Mouse (Mus musculus) MEL (cell line): ENCODE results near the gene Cfap43. TPM values are rescaled to one million over a fixed set of nuclear protein-coding genes. Genes with fewer than 3 reads are reported as not detected.

Experiments used
- DNase-seq: peaks from one replicate; pipeline ENCODE4 v3.0.0; 2011; ENCODE audit warnings: low read depth, low spot score
- H3K27ac ChIP-seq: 2 replicates; pipeline ENCODE4 v1.5.1; 2012; ENCODE audit warnings: low read depth, mild to moderate bottlenecking, control low read depth, low read length, moderate library complexity; ENCODE audit not compliant: control insufficient read depth
- H3K27me3 ChIP-seq, 2 experiments: fragments of 150-350 bp in 1 of 2; sonication (generic) in 1 of 2; 2 replicates each; pipeline ENCODE4 v1.6.1; 2012; ENCODE audit warnings: low read length in 2 of 2, mild to moderate bottlenecking in 2 of 2, improper control_type of control experiment in 1 of 2, moderate library complexity in 1 of 2; ENCODE audit not compliant: insufficient read depth in 2 of 2, control insufficient read depth in 1 of 2
- H3K36me3 ChIP-seq, 2 experiments: 2 replicates each; pipeline ENCODE4 v1.6.1; 2012 to 2014; ENCODE audit warnings: low read length in 2 of 2, improper control_type of control experiment in 1 of 2, inconsistent platforms in 1 of 2, mild to moderate bottlenecking in 1 of 2; ENCODE audit not compliant: insufficient read depth in 2 of 2, control insufficient read depth in 1 of 2
- H3K4me1 ChIP-seq, 2 experiments: fragments of 150-350 bp in 1 of 2; sonication (generic) in 1 of 2; 2 replicates each; pipeline ENCODE4 v1.6.1; 2012; ENCODE audit warnings: low read length in 2 of 2, improper control_type of control experiment in 1 of 2, mild to moderate bottlenecking in 1 of 2; ENCODE audit not compliant: insufficient read depth in 2 of 2, control insufficient read depth in 1 of 2
- H3K4me3 ChIP-seq, 2 experiments: fragments of 150-350 bp in 1 of 2; sonication (generic) in 1 of 2; 2 replicates each; pipeline ENCODE4 v1.5.1; 2012; ENCODE audit warnings: low read depth in 2 of 2, low read length in 2 of 2, mild to moderate bottlenecking in 2 of 2, moderate library complexity in 2 of 2, control low read depth in 1 of 2, improper control_type of control experiment in 1 of 2; ENCODE audit not compliant: control insufficient read depth in 1 of 2, insufficient read depth in 1 of 2
- H3K79me2 ChIP-seq: 2 replicates; pipeline ENCODE4 v1.6.1; 2012; ENCODE audit warnings: mild to moderate bottlenecking, low read length, moderate library complexity; ENCODE audit not compliant: control insufficient read depth, poor library complexity, insufficient read depth
- H3K9ac ChIP-seq: 2 replicates; pipeline ENCODE4 v1.6.1; 2012; ENCODE audit warnings: low read depth, mild to moderate bottlenecking, control low read depth, low read length, moderate library complexity; ENCODE audit not compliant: control insufficient read depth, poor library complexity, severe bottlenecking
- H3K9me3 ChIP-seq: fragments of 150-350 bp; sonication (generic); replicated peaks from 2 replicates; pipeline ENCODE4 v1.6.1; 2012; ENCODE audit warnings: mild to moderate bottlenecking, low read length, improper control_type of control experiment, moderate library complexity; ENCODE audit not compliant: insufficient read depth
- BHLHE40 ChIP-seq: IDR thresholded peaks from 2 replicates; pipeline ENCODE4 v1.6.1; 2012; ENCODE audit warnings: low read depth, mild to moderate bottlenecking, inconsistent platforms, low read length, improper control_type of control experiment, borderline replicate concordance
- CHD1 ChIP-seq: IDR thresholded peaks from 2 replicates; pipeline ENCODE4 v1.6.1; 2012; ENCODE audit warnings: low read depth, mild to moderate bottlenecking, inconsistent platforms, low read length, improper control_type of control experiment
- CTCF ChIP-seq, 3 experiments: IDR thresholded peaks in 2 of 3; conservative IDR thresholded peaks in 1 of 3; 2 replicates each; pipeline ENCODE4 v1.5.1; 2011 to 2012; ENCODE audit warnings: low read length in 3 of 3, low read depth in 2 of 3, mild to moderate bottlenecking in 2 of 3, improper control_type of control experiment in 1 of 3, inconsistent platforms in 1 of 3, mixed read lengths in 1 of 3, moderate library complexity in 1 of 3; ENCODE audit not compliant: control insufficient read depth in 1 of 3, insufficient read depth in 1 of 3, poor library complexity in 1 of 3, severe bottlenecking in 1 of 3
- E2F4 ChIP-seq: IDR thresholded peaks from 2 replicates; pipeline ENCODE4 v1.6.1; 2011; ENCODE audit warnings: low read depth, low read length, improper control_type of control experiment, borderline replicate concordance
- EP300 ChIP-seq, 2 experiments: IDR thresholded peaks; 2 replicates each; pipeline ENCODE4 v1.6.1; 2011; ENCODE audit warnings: improper control_type of control experiment in 2 of 2, low read length in 2 of 2, low read depth in 1 of 2, mild to moderate bottlenecking in 1 of 2
- ETS1 ChIP-seq: IDR thresholded peaks from 2 replicates; pipeline ENCODE4 v1.6.1; 2012; ENCODE audit warnings: low read depth, mild to moderate bottlenecking, inconsistent platforms, low read length, improper control_type of control experiment, moderate library complexity
- GATA1 ChIP-seq: IDR thresholded peaks from 2 replicates; pipeline ENCODE4 v1.6.1; 2011; ENCODE audit warnings: low read depth, low read length, improper control_type of control experiment
- HCFC1 ChIP-seq: IDR thresholded peaks from 2 replicates; pipeline ENCODE4 v1.6.1; 2012; ENCODE audit warnings: low read depth, mild to moderate bottlenecking, inconsistent platforms, low read length, improper control_type of control experiment, moderate library complexity
- MAFK ChIP-seq: IDR thresholded peaks from 2 replicates; pipeline ENCODE4 v1.6.1; 2011; ENCODE audit warnings: low read depth, mild to moderate bottlenecking, low read length, improper control_type of control experiment, borderline replicate concordance
- MAZ ChIP-seq: IDR thresholded peaks from 2 replicates; pipeline ENCODE4 v1.6.1; 2012; ENCODE audit warnings: low read depth, mild to moderate bottlenecking, inconsistent platforms, low read length, improper control_type of control experiment
- MEF2A ChIP-seq: IDR thresholded peaks from 2 replicates; pipeline ENCODE4 v1.6.1; 2014; ENCODE audit warnings: low read depth, mild to moderate bottlenecking, inconsistent platforms, low read length, improper control_type of control experiment; ENCODE audit not compliant: poor library complexity, insufficient replicate concordance, severe bottlenecking; ENCODE audit errors: extremely low read depth
- MYB ChIP-seq: IDR thresholded peaks from 2 replicates; pipeline ENCODE4 v1.6.1; 2011; ENCODE audit warnings: mild to moderate bottlenecking, low read depth, low read length, improper control_type of control experiment
- MYC ChIP-seq: IDR thresholded peaks from 2 replicates; pipeline ENCODE4 v1.6.1; 2011; ENCODE audit warnings: low read depth, mild to moderate bottlenecking, low read length, improper control_type of control experiment, moderate library complexity
- NELFE ChIP-seq: IDR thresholded peaks from 2 replicates; pipeline ENCODE4 v1.6.1; 2011; ENCODE audit warnings: low read depth, low read length, improper control_type of control experiment
- POLR2AphosphoS2 ChIP-seq: IDR thresholded peaks from 2 replicates; pipeline ENCODE4 v1.6.1; 2011; ENCODE audit warnings: low read length, improper control_type of control experiment
- SMC3 ChIP-seq: IDR thresholded peaks from 2 replicates; pipeline ENCODE4 v1.6.1; 2011; ENCODE audit warnings: low read depth, low read length, improper control_type of control experiment
- TBP ChIP-seq: IDR thresholded peaks from 2 replicates; pipeline ENCODE4 v1.8.0; 2011; ENCODE audit warnings: low read depth, low read length, improper control_type of control experiment
- USF2 ChIP-seq, 2 experiments: IDR thresholded peaks; 2 replicates each; pipeline ENCODE4 v1.6.1; 2011 to 2012; ENCODE audit warnings: improper control_type of control experiment in 2 of 2, low read length in 2 of 2, borderline replicate concordance in 1 of 2, inconsistent platforms in 1 of 2, low read depth in 1 of 2, mild to moderate bottlenecking in 1 of 2; ENCODE audit not compliant: insufficient read depth in 1 of 2
- ZC3H11A ChIP-seq: IDR thresholded peaks from 2 replicates; pipeline ENCODE4 v1.6.1; 2012; ENCODE audit warnings: low read depth, mild to moderate bottlenecking, inconsistent platforms, low read length, improper control_type of control experiment
- ZKSCAN1 ChIP-seq: IDR thresholded peaks from 2 replicates; pipeline ENCODE4 v1.6.1; 2012; ENCODE audit warnings: low read depth, mild to moderate bottlenecking, inconsistent platforms, low read length, improper control_type of control experiment, moderate library complexity
- ZMIZ1 ChIP-seq: IDR thresholded peaks from 2 replicates; pipeline ENCODE4 v1.6.1; 2012; ENCODE audit warnings: low read depth, mild to moderate bottlenecking, inconsistent platforms, low read length, improper control_type of control experiment, moderate library complexity
- ZNF384 ChIP-seq: IDR thresholded peaks from 2 replicates; pipeline ENCODE4 v1.6.1; 2012; ENCODE audit warnings: low read depth, mild to moderate bottlenecking, inconsistent platforms, low read length, improper control_type of control experiment
- polyA plus RNA-seq, 2 experiments: library from polyadenylated mRNA; stranded (reverse) in 1 of 2; unstranded in 1 of 2; fragments of >175 nt in 1 of 2; fragments of >200 nt in 1 of 2; gene quantifications; 2 replicates each; pipeline versions ENCODE4 v1.2.1 to v1.2.4; 2012; ENCODE audit warnings: low replicate concordance in 2 of 2, low read depth in 1 of 2; ENCODE audit not compliant: insufficient read length in 2 of 2, insufficient read depth in 1 of 2, missing spikeins in 1 of 2
- total RNA-seq: library from RNA; depleted of rRNA; stranded (reverse); fragments of 300-350 nt; gene quantifications from 2 replicates; pipeline ENCODE4 v1.2.3, GENCODE M21; 2012

The Cfap43 gene
- total and polyA plus RNA-seq, 3 experiments, result 0.10 to 0.12 TPM; not detected in 1

DNA sequence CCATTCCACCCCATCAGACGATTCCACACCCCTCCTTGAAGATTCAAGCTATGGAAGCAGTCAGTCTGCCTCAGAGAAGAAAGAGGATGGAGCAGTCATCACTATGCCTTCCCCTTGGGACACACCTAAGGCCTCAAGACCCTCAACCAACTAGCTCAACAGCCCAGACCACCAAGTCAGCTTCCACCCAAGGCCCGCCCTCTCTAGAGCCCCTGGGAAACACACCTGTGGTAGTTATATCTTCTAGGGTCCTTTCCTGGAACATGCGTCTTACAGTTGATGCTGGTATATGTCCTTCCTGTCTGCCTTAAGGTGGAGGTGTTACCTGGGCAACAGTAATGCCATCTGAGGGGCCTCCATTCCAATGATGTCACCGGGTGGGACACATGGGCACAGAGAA lies 4.9 kb downstream of the Cfap43 start:
- DNase-seq, result peak; percentile 6
- peaks cover 0 to 27% of the 10 kb centered on the region in 2 experiments; a peak in 3 of 4 replicates for H3K36me3 ChIP-seq
- H3K27me3 ChIP-seq, result no peaks in the 10 kb centered on the region
- no peaks in the 10 kb centered on the region for H3K9me3 ChIP-seq
- no peak overlapping the region for H3K9ac ChIP-seq
- H3K27ac ChIP-seq, result no peak overlapping the region
- H3K79me2 ChIP-seq, result peaks cover 39% of the 10 kb centered on the region
- H3K4me1 ChIP-seq, result peaks cover 13 to 37% of the 10 kb centered on the region in 2 experiments
- H3K4me3 ChIP-seq, result no peak overlapping the region
- TF ChIP-seq MAFK (no peak), SMC3 (no peak), USF2 (IDR thresholded peaks at IDR 0.05; ENCODE audit: borderline replicate concordance in 1 of 2, insufficient read depth in 1 of 2, low read depth in 1 of 2, low read length in 2 of 2) (no peak), EP300 (IDR thresholded peaks at IDR 0.05; ENCODE audit: low read depth in 1 of 2, low read length in 2 of 2) (no peak)
- TF ChIP-seq, all 39 proteins: peak for 0

- no peak overlapping the region for H3K9ac ChIP-seq
- TF ChIP-seq CTCF (IDR thresholded peaks at IDR 0.05 in 2 of 3, conservative IDR thresholded peaks at IDR 0.05 in 1 of 3; ENCODE audit: control insufficient read depth in 1 of 3, insufficient read depth in 1 of 3, low read depth in 2 of 3, low read length in 3 of 3, poor library complexity in 1 of 3, severe bottlenecking in 1 of 3) (no peak), TBP (no peak), HCFC1 (no peak), ZNF384 (no peak), ZMIZ1 (no peak), ZC3H11A (no peak), MAZ (no peak), NELFE (no peak), E2F4 (no peak), MYC (no peak), CHD1 (no peak), POLR2AphosphoS2 (no peak), MAFK (no peak), MYB (no peak), ZKSCAN1 (no peak), EP300 (IDR thresholded peaks at IDR 0.05; ENCODE audit: low read depth in 1 of 2, low read length in 2 of 2) (no peak), MEF2A (no peak), GATA1 (no peak), ETS1 (no peak), BHLHE40 (no peak)
- H3K27ac ChIP-seq, result no peak overlapping the region
- H3K4me1 ChIP-seq, result peaks cover 13 to 42% of the 10 kb centered on the region in 2 experiments
- no peak overlapping the region for H3K4me3 ChIP-seq
- H3K9me3 ChIP-seq, result no peaks in the 10 kb centered on the region
- H3K27me3 ChIP-seq, result no peaks in the 10 kb centered on the region
- no peak for DNase-seq
- H3K79me2 ChIP-seq, result peaks cover 39% of the 10 kb centered on the region
- H3K36me3 ChIP-seq, result peaks cover 0 to 27% of the 10 kb centered on the region in 2 experiments; a peak in 3 of 4 replicates
These were observed 5.7 kb downstream of the Cfap43 start for GRCm38 (mm10) chr19:47913344-47913743.
